Mouse (Mus musculus): Measurements from ENCODE around the gene Tmem179b.

The Tmem179b gene

GRCm38 (mm10) chr19:8786008-8786781 is 11.9 kb upstream of the Tmem179b start, which contains the start of gene Taf6l:
TSS of gene Taf6l (minus strand) at chr19:8786417.
- peak; percentile 88 to 96 for DNase-seq (ENCODE audit: low spot score in 2 of 2)

GRCm38 (mm10) chr19:8774951-8775421 is 719 bp upstream of the Tmem179b start:
- DNase-seq (ENCODE audit: low spot score in 2 of 2), result no peak

- no peak for DNase-seq (ENCODE audit: low spot score in 2 of 2)
These were observed 858 bp downstream of the Tmem179b start for GRCm38 (mm10) chr19:8773409-8773808.

GRCm38 (mm10) chr19:8772996-8773395 is 1.3 kb downstream of the Tmem179b start:
- no peak for DNase-seq (ENCODE audit: low spot score in 2 of 2)

GRCm38 (mm10) chr19:8770567-8771270 is 3.5 kb downstream of the Tmem179b start, which contains the start of gene Tmem223:
TSS of gene Tmem223 (plus strand) at chr19:8770996.
- peak; percentile 79 to 80 for DNase-seq (ENCODE audit: low spot score in 2 of 2)

GRCm38 (mm10) chr19:8765562-8765961 is 8.7 kb downstream of the Tmem179b start:
- no peak for DNase-seq (ENCODE audit: low spot score in 2 of 2)

- DNase-seq (ENCODE audit: low spot score in 2 of 2), result no peak
These were observed 11.0 kb downstream of the Tmem179b start for GRCm38 (mm10) chr19:8763276-8763675.

- no peak for DNase-seq (ENCODE audit: low spot score in 2 of 2)
These were observed 13.5 kb downstream of the Tmem179b start for GRCm38 (mm10) chr19:8760757-8761156.

- no peak for DNase-seq (ENCODE audit: low spot score in 2 of 2)
These were observed 15.4 kb downstream of the Tmem179b start for GRCm38 (mm10) chr19:8758899-8759298.

- DNase-seq (ENCODE audit: low spot score in 2 of 2), result no peak
These were observed 16.7 kb downstream of the Tmem179b start for GRCm38 (mm10) chr19:8757471-8757998.

GRCm38 (mm10) chr19:8756635-8757387 is 17.5 kb downstream of the Tmem179b start, which contains the start of gene Nxf1:
TSS of gene Nxf1 (plus strand) at chr19:8757073.
- DNase-seq (ENCODE audit: low spot score in 2 of 2), result peak; percentile 89 to 94

- DNase-seq (ENCODE audit: low spot score in 2 of 2), result no peak
These were observed 18.6 kb downstream of the Tmem179b start for GRCm38 (mm10) chr19:8755652-8756051.

- DNase-seq (ENCODE audit: low spot score in 2 of 2), result no peak
These were observed 26.9 kb downstream of the Tmem179b start for GRCm38 (mm10) chr19:8747368-8747767.

- DNase-seq (ENCODE audit: low spot score in 2 of 2), result no peak
These were observed 28.9 kb downstream of the Tmem179b start for GRCm38 (mm10) chr19:8745382-8745781.

GRCm38 (mm10) chr19:8742176-8742575 is 32.1 kb downstream of the Tmem179b start:
- no peak for DNase-seq (ENCODE audit: low spot score in 2 of 2)

GRCm38 (mm10) chr19:8741243-8741869 is 32.9 kb downstream of the Tmem179b start, which contains the start of gene Stx5a:
TSS of gene Stx5a (plus strand) at chr19:8741413.
- peak; percentile 97 for DNase-seq (ENCODE audit: low spot score in 2 of 2)

GRCm38 (mm10) chr19:8740603-8741002 is 33.7 kb downstream of the Tmem179b start, which contains the start of gene 1700092M07Rik:
TSS of gene 1700092M07Rik (plus strand) at chr19:8740718.
- no peak for DNase-seq (ENCODE audit: low spot score in 2 of 2)

GRCm38 (mm10) chr19:8739646-8740045 is 34.6 kb downstream of the Tmem179b start:
- DNase-seq (ENCODE audit: low spot score in 2 of 2), result no peak

- DNase-seq (ENCODE audit: low spot score in 2 of 2), result no peak
These were observed 35.4 kb downstream of the Tmem179b start for GRCm38 (mm10) chr19:8738911-8739310.

GRCm38 (mm10) chr19:8736160-8736467 is 38.2 kb downstream of the Tmem179b start:
- DNase-seq (ENCODE audit: low spot score in 2 of 2), result no peak

All from frontal cortex, postnatal 36 days (tissue).